Mouse (Mus musculus): ENCODE results near the gene Tex29.

The Tex29 gene

DNA sequence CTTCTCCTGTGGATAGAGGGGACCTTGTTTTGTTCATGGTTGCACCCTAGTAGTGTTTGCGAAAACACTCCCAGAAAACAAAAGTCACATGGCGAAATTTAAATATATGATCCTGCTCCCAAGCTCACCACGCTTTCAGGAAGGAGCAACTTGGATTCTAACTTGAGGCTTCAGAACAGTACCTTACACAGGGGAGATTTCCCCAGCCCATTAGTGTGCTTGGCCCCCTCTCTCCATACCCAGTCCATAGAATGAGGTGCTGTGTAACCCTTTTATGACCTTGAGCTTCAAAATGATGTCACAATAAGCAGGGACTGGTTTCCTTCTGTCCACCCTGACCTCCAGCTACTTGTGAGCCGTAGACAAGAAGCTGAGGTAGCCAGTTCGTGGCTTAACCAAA is at the start of gene Tex29:
Tex29 (plus strand) TSS at position 301 of the 400 bp plus-strand sequence.
- no peak for DNase-seq (ENCODE audit: low spot score)

DNA sequence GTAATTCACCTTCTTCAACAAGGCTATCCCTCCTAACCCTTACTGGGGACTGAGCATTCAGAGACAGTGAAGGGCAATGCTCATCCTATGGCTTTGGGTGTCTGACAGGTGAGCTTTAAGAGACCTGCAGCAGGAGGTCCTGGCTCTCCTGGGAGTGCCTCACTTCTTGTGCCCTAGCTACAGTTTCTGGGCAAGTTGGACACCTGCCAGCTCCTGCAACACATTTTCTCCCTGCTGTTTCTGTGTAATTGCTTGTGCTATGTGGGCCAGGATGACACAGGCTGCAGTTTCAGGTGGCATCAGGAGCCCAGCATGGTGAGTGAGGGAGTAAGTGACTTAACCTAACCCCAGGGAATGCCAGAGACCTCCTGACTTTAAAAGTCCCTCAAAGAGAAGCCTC is 45.3 kb upstream of the Tex29 start:
- no peak for DNase-seq (ENCODE audit: low spot score)

DNA sequence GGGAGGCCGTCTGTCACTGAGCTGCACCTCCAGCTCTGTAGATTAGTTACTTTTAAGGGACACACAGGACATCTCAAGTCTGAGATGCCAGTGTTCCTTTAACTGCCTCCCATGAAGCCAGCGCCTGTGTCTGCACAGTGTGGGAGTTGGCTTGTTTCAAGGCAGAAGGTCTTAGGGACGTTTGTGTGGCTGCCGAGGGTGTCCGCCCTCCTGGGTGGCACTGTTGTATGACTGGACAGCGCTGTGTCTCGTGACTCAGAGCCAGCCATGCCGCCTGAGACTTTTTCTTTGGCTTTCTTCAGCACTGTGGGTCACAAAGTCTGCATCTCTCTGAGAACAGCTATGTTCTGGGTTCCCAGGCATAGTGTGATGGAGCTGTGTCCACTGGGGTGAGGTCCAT is 43.1 kb upstream of the Tex29 start:
- DNase-seq (ENCODE audit: low spot score), result no peak

DNA sequence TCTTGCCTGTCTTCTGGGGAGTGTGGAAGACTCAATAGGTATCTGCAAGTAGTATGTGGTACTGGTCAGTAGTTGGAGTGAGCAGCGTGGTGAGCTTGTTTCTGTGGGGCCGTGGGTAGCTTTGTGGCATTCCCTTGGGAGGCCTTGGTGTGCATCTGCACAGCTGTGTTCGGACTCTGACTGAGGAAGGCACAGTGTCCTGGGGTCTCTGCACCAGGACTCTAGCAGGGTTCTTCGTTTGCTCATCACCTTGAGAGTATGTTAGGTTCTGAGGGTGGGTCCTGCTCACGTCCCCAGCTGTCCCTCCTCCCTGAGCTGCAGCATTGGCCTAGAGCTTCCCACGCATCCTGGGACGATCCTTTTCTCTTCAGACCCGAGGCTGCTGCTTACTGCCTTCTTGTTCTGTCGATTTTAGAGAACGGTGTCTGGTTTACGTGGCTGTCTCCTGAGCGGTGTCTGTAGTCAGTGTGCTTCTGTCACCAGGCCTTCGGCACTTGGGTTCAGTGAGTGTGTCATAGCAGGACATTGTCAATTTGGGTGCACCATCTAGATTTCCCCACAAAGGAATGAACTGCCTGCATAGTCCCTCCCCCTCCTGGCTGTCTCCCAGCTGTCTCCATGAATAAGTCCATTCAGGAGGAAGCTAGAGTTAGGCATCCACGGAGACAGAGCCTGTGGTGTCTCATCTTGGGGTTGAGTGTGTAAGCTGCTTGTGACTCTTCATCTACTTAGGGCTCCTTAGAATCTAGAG is 42.4 kb upstream of the Tex29 start:
- DNase-seq (ENCODE audit: low spot score), result peak; percentile 78

DNA sequence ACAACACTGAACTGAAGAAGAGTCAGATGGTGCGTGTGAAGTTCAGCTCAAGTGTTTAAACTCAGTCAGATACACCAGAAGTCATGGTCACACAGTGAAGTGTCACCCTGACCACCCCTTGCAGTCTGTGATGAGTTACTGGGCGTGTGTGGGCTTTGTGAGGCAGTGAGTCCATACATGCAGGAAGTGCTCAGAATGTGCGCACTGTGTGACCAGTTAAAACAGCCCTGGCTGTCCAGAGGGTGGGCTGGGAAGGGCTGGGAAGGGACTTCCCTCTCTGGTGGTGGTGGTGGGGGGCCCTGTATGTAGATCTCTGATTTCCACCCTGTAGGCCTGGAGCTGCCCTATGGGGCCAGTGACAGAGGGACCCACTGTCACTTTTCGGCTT is 41.8 kb upstream of the Tex29 start:
- DNase-seq (ENCODE audit: low spot score), result no peak

DNA sequence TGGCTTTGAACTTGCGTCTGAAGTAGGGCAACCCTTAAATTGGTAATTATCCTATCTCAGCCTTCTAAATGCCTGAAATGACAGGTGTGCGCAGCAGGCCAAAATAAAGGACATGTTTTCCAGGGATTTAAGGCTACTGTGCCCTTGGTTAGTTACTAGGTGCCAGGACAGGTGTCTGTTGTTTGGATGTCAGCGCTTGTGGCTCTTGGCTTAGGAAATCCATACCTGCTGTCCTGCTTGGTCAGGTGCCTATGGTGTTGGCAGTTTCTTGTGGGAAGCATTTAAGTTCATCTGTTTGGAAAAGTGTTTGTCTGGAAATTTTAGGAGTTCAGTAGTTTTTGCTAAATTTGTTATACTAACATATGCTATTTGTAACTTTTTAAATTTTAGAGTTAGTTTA is 41.2 kb upstream of the Tex29 start:
- DNase-seq (ENCODE audit: low spot score), result no peak

DNA sequence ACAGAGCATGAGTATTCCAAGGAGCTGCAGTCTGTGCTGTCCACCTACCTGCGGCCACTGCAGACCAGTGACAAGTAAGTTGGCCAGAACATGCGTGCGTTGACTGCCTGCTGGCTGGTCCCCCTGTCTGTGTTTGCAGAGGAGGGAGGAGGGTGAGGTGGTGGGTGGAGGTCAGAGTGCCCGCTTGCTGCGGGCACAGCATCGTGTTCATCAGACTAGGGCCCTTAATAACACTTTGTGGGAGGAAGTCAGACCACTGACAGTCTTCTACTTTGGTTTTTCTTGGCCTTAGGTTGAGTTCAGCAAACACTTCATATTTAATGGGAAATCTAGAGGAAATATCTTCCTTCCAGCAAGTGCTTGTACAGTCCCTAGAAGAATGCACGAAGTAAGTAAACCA is 39.8 kb upstream of the Tex29 start:
- DNase-seq (ENCODE audit: low spot score), result no peak

DNA sequence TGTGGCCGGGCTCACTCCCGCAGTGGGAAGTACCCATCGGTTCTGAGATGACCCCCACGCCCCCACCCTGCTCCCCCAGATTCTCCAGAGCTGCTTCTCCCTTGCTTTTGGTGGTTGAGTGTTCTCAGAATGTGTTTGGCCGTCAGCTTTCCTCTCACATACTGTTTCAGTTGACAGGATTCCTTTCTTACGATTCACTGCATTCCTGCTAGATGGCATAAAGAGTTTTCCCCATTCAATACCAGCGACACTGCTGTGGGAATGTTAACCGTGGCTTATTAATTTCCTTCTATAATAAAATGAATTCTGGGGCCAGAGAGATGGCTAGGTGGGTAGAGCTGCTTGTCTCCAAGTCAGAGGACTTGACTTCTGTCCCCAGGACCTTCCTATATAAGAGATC is 38.7 kb upstream of the Tex29 start:
- DNase-seq (ENCODE audit: low spot score), result no peak

DNA sequence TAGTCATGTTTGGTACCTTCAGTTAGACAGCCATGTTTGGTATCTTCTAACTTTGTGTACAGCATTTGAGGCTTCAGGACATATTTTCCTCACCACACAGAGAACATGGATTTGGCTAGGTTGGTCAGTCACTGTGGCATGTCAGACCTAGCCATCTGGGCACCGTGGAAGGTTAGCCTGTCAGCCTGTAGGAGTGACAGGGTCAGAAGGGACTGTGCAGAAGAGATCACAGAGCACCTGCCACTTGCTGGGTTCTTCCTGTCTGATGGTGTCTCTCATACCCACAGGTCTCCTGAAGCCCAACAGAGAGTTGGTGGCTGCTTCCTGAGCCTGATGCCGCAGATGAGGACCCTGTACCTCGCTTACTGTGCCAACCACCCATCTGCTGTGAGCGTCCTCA is 35.4 kb upstream of the Tex29 start:
- DNase-seq (ENCODE audit: low spot score), result no peak

DNA sequence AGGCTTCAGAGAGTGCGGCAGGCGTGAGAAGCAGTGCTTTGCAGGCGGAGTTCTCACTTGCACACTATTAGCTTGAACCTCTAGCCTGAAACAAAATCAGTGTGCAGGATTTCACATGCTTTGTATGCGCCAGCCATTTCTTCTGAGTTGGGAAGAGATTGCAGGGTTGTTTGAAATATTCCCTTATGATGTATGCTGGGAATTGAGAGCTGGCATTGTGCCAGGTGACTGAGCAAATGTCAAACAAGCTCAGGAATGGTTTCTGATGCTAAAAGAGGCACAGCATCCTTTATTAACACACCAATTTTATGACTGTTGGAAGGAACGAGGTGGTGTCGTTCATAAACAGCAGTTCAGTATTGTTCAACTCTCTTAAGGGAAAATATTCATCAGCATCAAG is 34.0 kb upstream of the Tex29 start:
- no peak for DNase-seq (ENCODE audit: low spot score)

DNA sequence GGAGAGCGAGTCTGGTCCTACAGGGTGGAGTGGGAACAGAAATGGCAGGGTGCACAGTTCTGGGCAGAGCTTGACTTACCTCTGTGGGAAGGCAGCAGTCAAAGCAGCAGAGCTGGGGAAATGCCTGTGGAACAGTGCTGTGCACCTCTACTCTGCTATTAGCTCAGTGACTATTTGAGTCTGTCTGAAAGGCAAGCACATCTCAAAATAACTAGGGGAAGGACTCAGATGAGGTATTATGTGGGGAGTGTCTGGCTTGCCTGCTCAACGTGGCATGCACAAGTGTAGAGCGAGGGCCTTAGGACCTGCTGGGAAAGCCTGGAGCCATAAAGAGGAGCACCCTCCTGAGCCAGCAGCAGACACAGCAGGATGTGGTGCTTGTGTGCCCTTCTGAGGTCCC is 32.9 kb upstream of the Tex29 start:
- no peak for DNase-seq (ENCODE audit: low spot score)

DNA sequence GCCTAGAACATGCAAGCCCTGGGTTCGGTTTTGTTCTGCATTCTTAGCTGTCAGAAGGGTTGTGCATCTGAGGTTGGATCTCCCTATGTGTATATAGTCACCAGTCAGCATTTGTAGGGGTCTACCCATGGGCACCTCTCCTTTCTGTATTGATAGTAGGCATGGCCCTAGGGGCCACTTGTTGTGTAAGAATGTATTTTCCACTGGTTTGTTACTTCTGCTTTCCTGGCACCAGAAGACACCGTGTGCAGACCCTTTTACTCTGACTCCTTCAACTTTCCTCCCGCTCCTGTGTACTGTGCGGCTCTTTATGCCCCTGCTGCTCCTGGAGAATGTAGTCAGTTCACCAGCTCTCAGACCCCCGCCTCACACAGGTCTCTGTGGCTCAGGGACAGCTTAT is 32.2 kb upstream of the Tex29 start:
- DNase-seq (ENCODE audit: low spot score), result no peak

DNA sequence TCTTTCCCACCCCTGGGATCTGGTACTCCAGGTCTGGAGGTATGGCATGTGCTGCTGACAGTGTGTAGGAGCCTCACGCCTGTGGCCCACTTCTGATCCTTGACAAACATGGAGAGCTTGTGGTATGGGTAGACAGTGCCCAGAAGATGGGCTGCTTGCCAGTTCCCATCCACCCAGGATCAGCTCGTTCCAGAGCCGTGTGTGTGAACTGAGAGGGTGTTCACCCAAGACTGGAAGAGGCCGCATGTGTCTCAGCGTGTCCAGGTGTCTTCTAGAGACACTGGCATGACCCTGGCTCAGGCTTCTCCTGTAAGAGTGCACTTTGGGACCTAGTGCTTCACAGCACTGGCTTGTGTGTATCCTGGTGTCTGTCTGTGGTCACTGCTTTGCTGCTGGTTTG is 29.8 kb upstream of the Tex29 start:
- DNase-seq (ENCODE audit: low spot score), result no peak

DNA sequence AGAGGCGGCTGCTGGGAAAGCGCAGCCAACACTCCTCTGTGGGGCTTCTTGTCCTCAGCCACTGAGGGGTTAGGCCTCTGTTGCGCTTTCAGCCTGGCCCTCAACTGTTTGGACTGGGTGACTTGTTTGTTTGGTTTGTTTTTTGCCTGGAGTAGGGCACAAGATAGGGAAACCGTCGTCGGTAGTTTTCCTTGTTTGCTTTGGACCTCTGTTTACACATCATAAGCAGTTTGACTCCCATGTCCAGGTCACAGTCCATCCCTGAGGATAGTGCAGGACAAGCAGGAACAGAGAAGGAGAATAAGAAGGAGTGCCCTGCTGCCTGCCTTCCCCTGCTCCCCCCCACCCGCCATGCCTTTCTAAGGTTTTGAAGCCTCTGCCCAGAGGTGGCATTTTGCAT is 26.5 kb upstream of the Tex29 start:
- DNase-seq (ENCODE audit: low spot score), result no peak

DNA sequence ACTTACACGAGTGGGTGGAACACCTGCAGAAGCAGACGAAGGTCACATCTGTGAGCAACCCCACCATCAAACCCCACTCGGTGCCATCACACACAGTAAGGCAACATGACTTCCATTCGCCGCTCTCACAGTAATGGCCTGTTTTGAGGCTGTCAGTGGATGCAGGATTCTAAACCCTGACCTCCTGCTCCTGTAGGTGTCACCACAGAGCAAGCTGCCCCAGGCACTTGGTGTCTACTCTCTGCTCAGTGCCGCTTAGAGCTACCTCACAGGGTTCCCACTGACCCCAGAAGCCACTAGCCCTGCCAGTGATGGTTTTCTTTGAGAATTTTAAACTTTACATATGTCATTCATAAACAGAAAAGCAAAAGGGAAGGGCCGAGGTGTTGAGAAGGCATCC is 25.1 kb upstream of the Tex29 start:
- DNase-seq (ENCODE audit: low spot score), result no peak

DNA sequence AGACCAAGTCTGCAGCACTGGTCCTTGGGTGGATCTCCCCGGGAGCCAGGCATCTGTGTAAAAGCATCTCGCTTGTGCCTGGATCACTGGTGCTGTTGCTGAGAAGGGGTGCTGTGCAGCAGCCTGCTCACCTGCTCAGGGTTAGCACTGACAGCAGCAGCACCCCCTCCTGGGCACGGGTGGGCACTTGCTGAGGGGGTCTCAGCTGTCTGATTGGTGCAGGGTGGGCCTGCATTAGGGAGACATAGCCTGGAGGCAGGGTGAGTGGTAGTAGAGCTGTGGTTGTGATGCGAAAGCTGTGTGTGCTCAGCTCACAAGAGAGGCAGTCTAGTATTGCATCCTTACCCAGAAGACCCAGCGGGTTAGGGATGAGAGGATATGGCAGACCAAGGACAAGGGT is 20.1 kb upstream of the Tex29 start:
- DNase-seq (ENCODE audit: low spot score), result no peak

DNA sequence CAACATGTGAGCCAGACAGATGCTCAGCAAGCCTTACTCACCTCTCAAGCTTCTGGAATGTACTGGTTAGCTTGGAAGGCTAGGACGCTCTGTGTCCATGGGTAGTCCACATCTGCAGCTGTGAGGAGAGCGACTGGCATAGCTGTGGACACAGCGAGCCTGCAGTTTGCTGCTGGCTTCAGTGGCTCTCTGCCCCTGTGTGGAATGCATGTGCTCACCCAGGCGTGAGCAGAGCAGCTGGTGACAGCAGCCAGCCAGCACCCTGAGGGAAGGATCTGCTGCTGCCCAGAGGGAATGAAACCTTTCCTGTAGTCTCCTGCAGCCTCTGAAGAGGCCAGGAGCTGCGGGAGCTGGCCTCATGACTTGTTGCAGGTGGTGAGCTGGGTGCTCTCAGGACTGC is 19.7 kb upstream of the Tex29 start:
- DNase-seq (ENCODE audit: low spot score), result no peak

DNA sequence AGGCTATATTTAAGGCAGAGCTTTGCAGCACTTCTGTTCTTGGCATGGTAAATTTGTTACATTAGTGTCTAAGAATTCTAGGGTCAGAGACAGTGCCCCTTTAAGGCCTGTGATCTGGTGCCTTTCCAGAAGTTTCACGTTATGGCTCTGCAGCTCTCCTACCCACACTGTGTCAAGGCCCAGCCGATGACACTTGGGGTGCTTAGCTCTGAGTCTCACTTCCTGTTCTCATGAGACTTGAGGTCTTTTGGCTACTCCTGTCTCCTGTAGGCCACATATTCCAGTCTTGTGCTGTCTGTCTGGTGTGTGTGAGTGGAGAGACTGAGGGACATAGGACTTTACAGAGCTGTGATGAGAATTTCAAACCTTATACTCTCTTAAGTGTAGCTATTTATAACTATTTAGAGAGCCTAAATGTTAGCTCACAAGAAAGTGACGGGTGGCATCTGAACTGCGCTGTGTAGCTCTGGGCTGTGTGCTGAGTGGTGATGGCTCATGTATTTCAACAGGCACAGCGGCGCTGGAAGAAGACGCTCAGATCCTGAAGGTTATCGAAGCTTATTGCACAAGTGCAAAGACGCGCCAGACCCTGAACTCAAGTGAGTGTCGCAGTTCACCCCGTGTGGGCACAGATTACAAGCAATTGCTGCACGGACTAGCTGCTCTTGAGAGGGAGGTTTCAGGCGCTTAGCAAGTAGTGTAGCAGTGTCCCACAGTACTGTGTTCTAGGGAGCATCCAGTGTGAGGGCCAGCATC is 18.6 kb upstream of the Tex29 start:
- DNase-seq (ENCODE audit: low spot score), result no peak

DNA sequence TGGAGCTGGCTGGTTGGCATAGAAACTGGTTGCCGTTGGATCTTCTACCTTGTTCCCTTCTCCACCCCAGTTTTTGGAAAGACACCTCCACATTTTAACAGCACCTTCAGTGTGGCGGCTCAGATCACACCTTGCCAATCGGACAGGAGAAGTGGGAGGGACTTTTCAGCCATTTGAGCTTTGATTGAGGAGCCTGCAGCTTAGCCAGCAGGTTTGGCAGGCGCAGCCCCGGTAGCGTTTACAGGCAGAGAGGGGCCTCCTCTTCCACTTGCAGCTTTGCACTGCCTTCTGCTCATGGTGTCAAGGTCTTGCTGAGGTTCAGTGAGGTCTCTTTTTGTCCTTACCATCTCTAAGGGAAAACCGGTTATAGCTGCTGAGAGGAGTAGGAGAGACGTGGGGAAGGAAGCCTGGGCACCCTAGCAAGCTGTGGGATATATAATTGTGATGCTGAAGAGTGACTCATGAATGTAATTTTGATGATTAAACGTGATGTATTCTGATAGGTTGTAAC is 17.7 kb upstream of the Tex29 start:
- DNase-seq (ENCODE audit: low spot score), result no peak

DNA sequence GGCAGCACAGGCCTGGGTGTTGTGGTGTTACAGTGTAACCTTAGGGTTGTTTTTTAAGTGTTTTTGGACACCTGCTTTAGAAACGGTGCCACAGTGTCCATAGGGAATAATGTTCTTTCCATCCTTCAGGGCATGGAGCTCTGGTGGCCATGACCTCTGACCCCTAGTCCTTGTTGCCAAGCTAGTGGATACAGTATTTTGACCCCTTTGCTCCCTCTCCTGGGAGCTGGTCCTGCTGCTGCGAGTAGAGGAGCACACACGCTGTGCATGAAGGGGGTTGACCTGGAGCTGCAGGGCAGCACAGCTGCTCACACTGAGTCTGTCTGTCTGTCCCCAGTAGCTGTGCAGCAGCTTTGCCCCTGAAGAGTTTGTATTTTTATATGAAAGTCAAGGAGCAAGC is 14.5 kb upstream of the Tex29 start:
- no peak for DNase-seq (ENCODE audit: low spot score)

DNA sequence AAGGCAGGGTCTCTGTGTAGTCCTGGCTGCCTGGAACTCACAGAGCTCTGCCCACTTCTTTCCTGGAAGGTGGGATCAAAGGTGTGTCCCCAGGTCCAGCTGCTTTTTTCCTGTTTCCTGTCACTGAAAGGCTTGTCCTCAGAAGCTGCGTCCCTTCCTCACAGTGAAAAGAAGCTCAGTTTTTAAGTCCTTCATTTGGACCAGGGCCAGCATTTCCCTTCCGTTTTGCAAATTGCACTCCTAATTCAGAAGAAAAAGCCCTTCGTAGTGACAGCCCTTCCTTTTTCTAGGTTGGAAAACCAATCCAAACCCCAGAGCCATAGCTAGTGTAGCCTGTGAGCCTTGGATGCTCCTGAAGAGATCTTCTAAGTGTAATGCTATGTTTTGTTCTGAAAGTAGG is 13.0 kb upstream of the Tex29 start:
- DNase-seq (ENCODE audit: low spot score), result no peak

DNA sequence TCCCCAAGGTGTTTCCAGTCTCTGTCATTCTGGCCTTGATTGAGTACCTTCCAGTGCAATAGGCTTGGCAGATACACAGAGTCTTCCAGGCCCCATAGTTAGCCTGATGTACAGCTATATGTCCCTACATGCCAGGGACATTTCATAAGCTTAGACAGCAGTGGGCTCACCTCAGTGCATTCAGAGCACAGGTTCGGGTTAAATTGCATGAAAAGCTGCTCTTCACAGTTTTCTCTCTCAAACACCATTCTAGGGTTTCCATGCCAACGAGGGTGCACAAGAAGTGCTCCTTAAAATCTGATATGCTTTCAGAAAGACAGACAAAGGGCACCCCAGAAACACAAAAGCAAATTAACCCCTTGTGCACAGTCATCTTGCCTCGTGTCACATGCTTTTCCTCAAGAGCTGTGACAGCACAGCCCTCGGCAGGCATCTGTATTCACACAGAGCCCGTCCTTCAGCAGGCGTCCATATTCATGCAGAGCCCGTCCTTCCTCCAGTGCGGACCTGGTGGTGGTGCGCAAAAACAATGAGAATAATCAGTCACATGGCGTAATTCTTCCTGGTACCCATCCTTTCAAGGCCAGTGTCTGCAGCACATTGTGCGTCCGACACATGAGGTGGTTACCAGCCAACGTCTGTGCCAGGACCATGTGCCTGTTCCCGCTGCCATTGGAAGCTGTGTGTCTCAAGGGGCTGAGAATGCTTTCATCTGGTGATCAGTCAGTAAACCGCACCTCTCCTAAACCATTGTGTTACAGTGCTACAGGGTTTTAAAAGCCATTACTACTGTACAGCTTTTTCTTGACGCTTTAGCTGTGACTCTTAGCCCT is 9.8 kb upstream of the Tex29 start:
- DNase-seq (ENCODE audit: low spot score), result no peak

DNA sequence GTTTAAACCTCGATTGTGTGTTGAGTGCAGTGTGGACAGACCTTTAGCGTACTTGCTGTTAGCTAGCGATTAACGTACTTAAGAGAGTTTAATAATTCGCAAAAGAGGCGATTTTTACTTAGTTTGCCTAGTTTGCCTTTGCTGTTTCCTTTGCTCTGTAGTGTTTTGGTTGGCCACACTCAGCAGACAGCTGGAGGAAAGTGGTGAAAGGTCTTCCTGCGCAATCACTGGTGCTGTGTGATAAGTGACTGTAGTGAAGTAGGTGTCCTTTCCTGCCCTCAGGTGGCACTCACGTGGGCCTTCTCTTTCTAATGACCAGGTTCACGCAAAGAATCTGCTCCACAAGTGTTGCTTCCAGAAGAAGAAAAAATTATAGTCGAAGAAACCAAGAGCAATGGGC is 9.1 kb upstream of the Tex29 start:
- no peak for DNase-seq (ENCODE audit: low spot score)
